Mouse (Mus musculus): ENCODE data around the gene Gm8104. TPM values are rescaled to one million over a fixed set of nuclear protein-coding genes. Genes with fewer than 3 reads are reported as not detected.
"Not testable (repeated sequence)": the region's sequence is repeated elsewhere in the genome, so short reads cannot be mapped to it uniquely, and the experiment has no call there.

Gm8104 gene
- 0.64 and 0.98 TPM in 2 replicates for polyA plus RNA-seq (2012; rRNA removed)

GRCm38 (mm10) chr14:43100301-43100700 lies at the start of gene Gm8104:
TSS of gene Gm8104 (plus strand) at chr14:43100601.
- H3K36me3 ChIP-seq (ENCODE audit: control insufficient read depth, insufficient read depth, low read length); H3K4me3 ChIP-seq (ENCODE audit: control insufficient read depth, low read depth, low read length); H3K27me3 ChIP-seq (ENCODE audit: control insufficient read depth, insufficient read depth, low read length); H3K27ac ChIP-seq (ENCODE audit: control insufficient read depth, insufficient read depth, low read depth, low read length); H3K4me1 ChIP-seq (ENCODE audit: control insufficient read depth, insufficient read depth, low read length): not testable (repeated sequence)

DNA sequence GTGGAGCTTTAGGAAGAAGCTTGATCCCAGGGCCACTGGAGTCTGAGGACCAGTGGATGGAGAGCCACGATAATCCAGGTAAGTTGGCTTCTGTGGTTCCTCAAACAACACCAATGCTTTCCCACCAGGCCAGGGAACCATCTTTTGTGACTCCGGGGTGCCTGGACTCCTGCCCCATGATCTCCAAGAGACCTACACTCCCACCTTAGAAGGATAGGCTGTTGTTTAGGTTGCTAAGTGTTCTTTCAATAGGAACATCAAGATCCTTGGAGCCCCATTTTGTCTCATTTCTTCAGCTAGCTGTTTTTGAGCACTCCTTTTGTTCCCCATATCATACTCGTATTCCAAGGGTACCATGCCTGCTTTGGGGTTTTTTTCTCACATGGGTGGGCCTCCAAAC lies 42.3 kb upstream of the Gm8104 start:
- H3K27me3 ChIP-seq (ENCODE audit: control insufficient read depth, insufficient read depth, low read length); H3K27ac ChIP-seq (ENCODE audit: control insufficient read depth, insufficient read depth, low read depth, low read length); H3K36me3 ChIP-seq (ENCODE audit: control insufficient read depth, insufficient read depth, low read length); H3K4me1 ChIP-seq (ENCODE audit: control insufficient read depth, insufficient read depth, low read length); H3K4me3 ChIP-seq (ENCODE audit: control insufficient read depth, low read depth, low read length): not testable (repeated sequence)

- H3K4me1 ChIP-seq (ENCODE audit: control insufficient read depth, insufficient read depth, low read length); H3K27me3 ChIP-seq (ENCODE audit: control insufficient read depth, insufficient read depth, low read length); H3K36me3 ChIP-seq (ENCODE audit: control insufficient read depth, insufficient read depth, low read length); H3K4me3 ChIP-seq (ENCODE audit: control insufficient read depth, low read depth, low read length); H3K27ac ChIP-seq (ENCODE audit: control insufficient read depth, insufficient read depth, low read depth, low read length): not testable (repeated sequence)
Observed at GRCm38 (mm10) chr14:43060179-43060578, 40.2 kb upstream of the Gm8104 start.

DNA sequence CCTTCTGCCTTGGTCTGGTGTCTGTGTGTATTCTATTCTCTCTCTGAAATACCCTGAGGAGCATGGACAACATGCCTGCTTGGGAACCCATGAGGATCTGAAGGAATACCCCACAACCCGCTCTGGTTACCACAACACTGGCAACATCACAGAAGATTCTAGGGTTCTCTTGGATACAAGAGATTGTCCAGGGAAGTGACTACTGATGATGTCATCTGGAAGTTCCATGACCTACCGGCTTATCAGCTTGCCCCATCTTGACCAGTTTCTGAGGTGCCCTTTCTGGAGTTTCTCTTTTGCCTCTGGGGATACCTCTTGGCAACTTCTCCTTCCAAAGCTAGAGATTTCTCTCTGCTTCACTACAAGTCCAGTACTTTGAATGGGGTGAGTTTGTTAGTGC lies 23.9 kb upstream of the Gm8104 start, which contains the start of gene Gm8094:
TSS of gene Gm8094 (minus strand) at position 101 of the 400 bp plus-strand sequence.
- not testable (repeated sequence) for H3K4me1 ChIP-seq (ENCODE audit: control insufficient read depth, insufficient read depth, low read length); H3K36me3 ChIP-seq (ENCODE audit: control insufficient read depth, insufficient read depth, low read length); H3K27ac ChIP-seq (ENCODE audit: control insufficient read depth, insufficient read depth, low read depth, low read length); H3K27me3 ChIP-seq (ENCODE audit: control insufficient read depth, insufficient read depth, low read length)
- peak within 1 kb of the TSS; percentile 49 for H3K4me3 ChIP-seq (ENCODE audit: control insufficient read depth, low read depth, low read length)

- H3K27me3 ChIP-seq (ENCODE audit: control insufficient read depth, insufficient read depth, low read length); H3K4me1 ChIP-seq (ENCODE audit: control insufficient read depth, insufficient read depth, low read length); H3K4me3 ChIP-seq (ENCODE audit: control insufficient read depth, low read depth, low read length); H3K27ac ChIP-seq (ENCODE audit: control insufficient read depth, insufficient read depth, low read depth, low read length); H3K36me3 ChIP-seq (ENCODE audit: control insufficient read depth, insufficient read depth, low read length): not testable (repeated sequence)
Observed at GRCm38 (mm10) chr14:43084936-43085730, 15.3 kb upstream of the Gm8104 start.

GRCm38 (mm10) chr14:43089103-43089919 lies 11.1 kb upstream of the Gm8104 start:
- not testable (repeated sequence) for H3K27me3 ChIP-seq (ENCODE audit: control insufficient read depth, insufficient read depth, low read length); H3K4me1 ChIP-seq (ENCODE audit: control insufficient read depth, insufficient read depth, low read length); H3K4me3 ChIP-seq (ENCODE audit: control insufficient read depth, low read depth, low read length); H3K27ac ChIP-seq (ENCODE audit: control insufficient read depth, insufficient read depth, low read depth, low read length); H3K36me3 ChIP-seq (ENCODE audit: control insufficient read depth, insufficient read depth, low read length)

DNA sequence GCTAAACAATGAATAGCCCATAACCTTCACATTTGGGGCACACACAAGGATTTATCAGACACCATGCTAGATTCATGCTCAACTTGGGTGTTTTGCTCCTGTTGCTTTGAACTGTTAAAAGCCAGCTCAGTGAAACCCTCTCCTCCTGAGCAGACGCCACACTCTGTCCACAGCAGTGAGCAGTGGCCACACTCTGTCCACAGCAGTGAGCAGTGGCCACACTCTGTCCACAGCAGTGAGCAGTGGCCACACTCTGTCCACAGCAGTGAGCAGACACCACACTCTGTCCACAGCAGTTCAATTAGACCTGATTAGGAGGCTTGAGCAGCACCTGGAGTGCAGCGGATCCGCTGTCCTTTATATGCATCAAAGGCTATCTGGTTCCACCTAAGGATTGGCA lies 19.3 kb downstream of the Gm8104 start:
- H3K36me3 ChIP-seq (ENCODE audit: control insufficient read depth, insufficient read depth, low read length); H3K27ac ChIP-seq (ENCODE audit: control insufficient read depth, insufficient read depth, low read depth, low read length); H3K4me1 ChIP-seq (ENCODE audit: control insufficient read depth, insufficient read depth, low read length); H3K27me3 ChIP-seq (ENCODE audit: control insufficient read depth, insufficient read depth, low read length); H3K4me3 ChIP-seq (ENCODE audit: control insufficient read depth, low read depth, low read length): not testable (repeated sequence)

- H3K36me3 ChIP-seq (ENCODE audit: control insufficient read depth, insufficient read depth, low read length); H3K4me1 ChIP-seq (ENCODE audit: control insufficient read depth, insufficient read depth, low read length); H3K27me3 ChIP-seq (ENCODE audit: control insufficient read depth, insufficient read depth, low read length); H3K27ac ChIP-seq (ENCODE audit: control insufficient read depth, insufficient read depth, low read depth, low read length); H3K4me3 ChIP-seq (ENCODE audit: control insufficient read depth, low read depth, low read length): not testable (repeated sequence)
Observed at GRCm38 (mm10) chr14:43126286-43126685, 25.9 kb downstream of the Gm8104 start.

Other genes starting within 250 kb of the Gm8104 start
- 0.61 and 0.64 TPM in 2 replicates for gene Gm21977, start 247.1 kb upstream of the Gm8104 start, polyA plus RNA-seq (2012; rRNA removed)
- 0.16 and 0.26 TPM in 2 replicates for gene Gm8082, start 107.0 kb upstream of the Gm8104 start, polyA plus RNA-seq (2012; rRNA removed)
- 11.4 and 20.4 TPM in 2 replicates for gene Gm10376, start 85.0 kb upstream of the Gm8104 start, polyA plus RNA-seq (2012; rRNA removed)
- gene Gm8094, start 24.0 kb upstream of the Gm8104 start, polyA plus RNA-seq (2012; rRNA removed), result 1.9 and 2.6 TPM in 2 replicates
- gene Gm7233, start 79.3 kb downstream of the Gm8104 start, polyA plus RNA-seq (2012; rRNA removed), result 0.56 and 0.60 TPM in 2 replicates
- gene Gm8122, start 134.7 kb downstream of the Gm8104 start, polyA plus RNA-seq (2012; rRNA removed), result 0.23 and 0.44 TPM in 2 replicates
- gene Gm8126, start 158.0 kb downstream of the Gm8104 start, polyA plus RNA-seq (2012; rRNA removed), result 3.4 and 5.2 TPM in 2 replicates
- 4.6 and 5.0 TPM in 2 replicates for gene Gm9732, start 174.4 kb downstream of the Gm8104 start, polyA plus RNA-seq (2012; rRNA removed)
- gene Gm8127, start 193.2 kb downstream of the Gm8104 start, polyA plus RNA-seq (2012; rRNA removed), result 2.8 and 3.5 TPM in 2 replicates
- gene 1700001F09Rik, start 247.2 kb downstream of the Gm8104 start, polyA plus RNA-seq (2012; rRNA removed), result 20.4 and 24.7 TPM in 2 replicates